Mouse (Mus musculus): ENCODE measurements at regions not wholly inside any gene's neighbourhood (a gene's known extent, or its start where the extent isn't known, plus 50 kb on each side); places are given as distances from the start of the nearest gene placed in this dataset.

DNA sequence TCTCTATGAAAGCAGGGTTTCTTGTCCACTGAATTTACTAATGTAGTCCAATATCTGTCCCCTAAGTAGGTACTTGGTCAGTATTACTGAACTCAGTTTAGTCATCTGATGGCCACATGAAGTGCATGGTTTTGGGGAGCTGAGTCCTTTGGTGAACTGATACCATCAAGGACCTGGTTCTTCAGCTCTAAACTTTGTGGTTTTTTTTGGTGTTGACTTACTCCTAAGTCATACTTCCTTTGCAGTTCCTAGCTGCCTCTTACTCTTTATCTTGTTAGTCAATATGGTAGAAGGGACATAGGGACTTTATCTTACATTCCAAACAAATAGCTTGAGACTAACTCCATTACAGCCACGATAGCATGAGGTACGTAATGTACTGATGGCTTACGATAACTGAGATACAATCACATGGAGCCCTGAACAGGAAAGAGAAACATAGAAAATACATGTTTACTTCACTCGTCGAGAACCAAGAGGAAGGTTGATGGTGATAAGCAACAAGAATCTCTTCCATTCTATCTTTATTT, 51.4 kb upstream of the Tnfaip3 start:
- no peak for DNase-seq

Data from adrenal gland, adult 8-10 months (tissue).